Mouse (Mus musculus) large intestine, adult 2 months (tissue): ENCODE measurements around the gene Fam155a. TPM values are rescaled to one million over a fixed set of nuclear protein-coding genes. Genes with fewer than 3 reads are reported as not detected.

Source experiments
- polyA plus RNA-seq: library from polyadenylated mRNA; depleted of rRNA; stranded (reverse); fragments of >200 nt; gene quantifications from 2 replicates; pipeline ENCODE4 v1.2.3, GENCODE M21; 2012; rRNA removed

Gene Fam155a
- polyA plus RNA-seq, 1 experiment = 0.30 TPM

Other genes starting within 250 kb of the Fam155a start
- gene Gm10217, start 93.1 kb upstream of the Fam155a start, polyA plus RNA-seq = not detected in 2 replicates
- gene Lig4, start 206.5 kb upstream of the Fam155a start, polyA plus RNA-seq = 1.4 and 2.6 TPM in 2 replicates
- 6.6 and 8.1 TPM in 2 replicates for gene Abhd13, start 206.5 kb upstream of the Fam155a start, polyA plus RNA-seq
- 5.7 and 9.4 TPM in 2 replicates for gene Tnfsf13b, start 235.3 kb upstream of the Fam155a start, polyA plus RNA-seq